Mouse (Mus musculus) large intestine, adult 2 months (tissue): Measurements from ENCODE around the gene Tardbp. TPM values are rescaled to one million over a fixed set of nuclear protein-coding genes. Genes with fewer than 3 reads are reported as not detected.

Source experiments
- DNase-seq: peaks from one replicate; pipeline ENCODE4 v3.0.0-alpha.2; 2012; ENCODE audit warnings: low read depth, low spot score
- WGBS: fragments of 180-500 bp; shearing (Covaris S2); methylation state at CpG from one replicate; pipeline ENCODE4 v1.1.7; 2018; 5-methylcytosine and 5-hydroxymethylcytosine counted together
- polyA plus RNA-seq: library from polyadenylated mRNA; depleted of rRNA; stranded (reverse); fragments of >200 nt; gene quantifications from 2 replicates; pipeline ENCODE4 v1.2.3, GENCODE M21; 2012; rRNA removed

Gene Tardbp
- polyA plus RNA-seq, 1 experiment = 76.3 TPM

DNA sequence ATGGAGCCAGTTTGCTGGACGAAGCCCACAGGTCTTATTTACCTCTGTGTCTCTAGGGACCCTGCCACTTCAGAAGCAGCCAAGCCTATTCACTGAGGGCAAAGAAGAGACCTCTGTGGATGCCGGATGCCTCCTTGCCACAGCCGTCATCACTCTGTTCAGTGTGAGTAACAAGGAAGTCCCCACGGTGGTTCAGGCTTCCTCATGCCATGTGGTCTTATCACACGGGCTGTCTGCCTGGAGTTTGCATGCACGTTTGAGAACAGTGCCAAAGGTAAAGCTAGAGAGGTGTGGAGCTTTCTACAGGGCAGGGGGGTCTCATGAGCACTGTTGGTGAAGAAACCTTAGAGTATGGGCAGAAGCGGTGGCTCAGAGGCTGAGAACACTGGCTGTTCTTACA lies 53.6 kb downstream of the Tardbp start:
- DNase-seq = no peak
- WGBS = 84% methylated on average over 7 of the region's 7 CpGs

- no peak for DNase-seq
- WGBS = 91% methylated on average over 9 of the region's 9 CpGs
Measured at GRCm38 (mm10) chr4:148570693-148571295, 56.0 kb downstream of the Tardbp start.

DNA sequence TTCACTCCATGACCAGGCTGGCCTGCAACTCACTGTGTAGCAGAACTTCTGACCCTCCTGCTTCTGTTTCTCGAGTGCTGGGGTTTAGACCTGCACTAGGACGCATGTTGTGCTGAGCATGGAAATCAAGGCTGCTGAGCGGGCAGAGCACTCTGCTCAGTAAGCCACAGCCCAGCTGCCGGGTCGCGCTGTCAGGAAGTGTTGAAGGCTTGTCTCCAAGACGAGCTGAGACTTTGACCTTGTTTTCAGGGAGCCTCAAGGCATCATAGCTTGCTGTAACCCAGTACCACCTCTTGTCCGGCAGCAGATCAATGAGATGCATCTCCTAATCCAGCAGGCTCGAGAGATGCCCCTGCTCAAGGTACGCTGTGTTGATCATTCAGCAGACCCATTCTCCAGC lies 56.7 kb downstream of the Tardbp start:
- 79% methylated on average over 10 of the region's 10 CpGs for WGBS
- DNase-seq = no peak

DNA sequence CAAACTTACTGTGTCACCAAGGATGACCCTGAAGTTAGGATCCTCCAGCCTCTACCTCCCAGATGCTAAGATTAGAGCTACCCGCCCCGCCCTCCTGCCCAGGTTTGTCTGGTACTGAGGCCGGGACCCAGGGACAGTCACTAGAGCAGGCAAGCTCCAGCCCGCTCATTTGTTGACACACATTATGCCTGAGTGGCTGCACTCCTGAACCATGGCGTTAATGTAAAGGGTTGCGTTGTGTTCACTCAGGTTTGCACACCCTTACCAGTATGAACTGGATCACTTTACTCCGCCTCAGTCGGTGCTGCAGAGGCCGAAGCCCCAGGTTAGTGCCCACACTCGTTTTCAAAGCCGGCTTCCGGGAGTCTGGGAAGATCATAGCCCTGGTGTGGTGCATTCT lies 63.2 kb downstream of the Tardbp start:
- no peak for DNase-seq
- WGBS = 94% methylated on average over 12 of the region's 12 CpGs

DNA sequence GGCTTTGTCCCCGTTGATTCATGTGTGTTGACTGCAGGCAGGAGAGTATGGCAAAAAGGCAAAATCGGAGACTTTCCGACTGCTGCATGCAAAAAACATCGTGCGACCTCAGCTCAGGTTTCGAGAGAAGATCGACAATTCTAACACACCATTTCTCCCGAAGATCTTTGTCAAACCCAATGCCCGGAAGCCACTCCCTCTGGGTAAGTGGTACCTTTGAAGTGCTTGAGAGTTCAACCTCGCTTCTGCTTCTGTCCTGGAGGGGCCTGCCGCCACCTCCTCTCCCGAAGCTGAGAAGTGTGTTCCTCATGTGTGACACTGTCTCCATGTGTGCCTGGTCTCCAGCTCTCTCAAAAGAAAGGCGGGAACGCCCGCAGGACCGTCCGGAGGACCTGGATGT lies 64.1 kb downstream of the Tardbp start:
- DNase-seq = no peak
- 93% methylated on average over 17 of the region's 17 CpGs for WGBS

Other genes with a start within 250 kb of the Tardbp start
- 12.9 and 13.6 TPM in 2 replicates for gene Ubiad1, start 182.2 kb downstream of the Tardbp start, polyA plus RNA-seq
- gene Mtor, start 178.4 kb downstream of the Tardbp start, polyA plus RNA-seq = 9.4 and 18.1 TPM in 2 replicates
- 0.10 and 0.26 TPM in 2 replicates for gene Angptl7, start 126.6 kb downstream of the Tardbp start, polyA plus RNA-seq
- 20.1 and 23.1 TPM in 2 replicates for gene Exosc10, start 68.6 kb downstream of the Tardbp start, polyA plus RNA-seq
- 49.5 and 69.9 TPM in 2 replicates for gene Srm, start 35.5 kb downstream of the Tardbp start, polyA plus RNA-seq
- 0.10 TPM in 1 of 2 replicates, not detected in the other for gene Masp2, start 24.5 kb downstream of the Tardbp start, polyA plus RNA-seq
- gene Gm572, start 16.3 kb upstream of the Tardbp start, polyA plus RNA-seq = 0.15 TPM in 1 of 2 replicates, not detected in the other
- gene Casz1, start 177.4 kb upstream of the Tardbp start, polyA plus RNA-seq = 26.9 and 63.9 TPM in 2 replicates